Mouse (Mus musculus) liver, embryonic 11.5 days (tissue): ENCODE results near the gene Zfp148. TPM values are rescaled to one million over a fixed set of nuclear protein-coding genes. Genes with fewer than 3 reads are reported as not detected.

Experiments
- ATAC-seq: fragments of 200-750 bp; cut with Nextera tagmentation; replicated peaks from 2 replicates; pipeline ENCODE4 v1.8.0; 2017; ENCODE audit warnings: moderate number of reproducible peaks, mild to moderate bottlenecking, moderate TSS enrichment, moderate library complexity; ENCODE audit not compliant: low FRiP score
- DNase-seq: peaks from one replicate; pipeline ENCODE4 v3.0.0-alpha.2; 2017; ENCODE audit warnings: low spot score
- H3K27ac ChIP-seq: fragments of 300-500 bp; sonication (generic); 2 replicates; pipeline ENCODE4 v1.5.1; 2014; ENCODE audit warnings: mild to moderate bottlenecking, low read depth, low read length, control low read depth
- H3K27me3 ChIP-seq: fragments of 300-500 bp; sonication (generic); replicated peaks from 2 replicates; pipeline ENCODE4 v1.6.1; 2014; ENCODE audit warnings: low read length, mixed read lengths; ENCODE audit not compliant: control insufficient read depth, insufficient read depth
- H3K36me3 ChIP-seq: fragments of 300-500 bp; sonication (generic); 2 replicates; pipeline ENCODE4 v1.6.1; 2014; ENCODE audit warnings: mild to moderate bottlenecking, low read length, moderate library complexity, mixed read lengths; ENCODE audit not compliant: control insufficient read depth, insufficient read depth
- H3K4me1 ChIP-seq: fragments of 300-500 bp; sonication (generic); replicated peaks from 2 replicates; pipeline ENCODE4 v1.6.1; 2014; ENCODE audit warnings: low read length, mixed read lengths; ENCODE audit not compliant: control insufficient read depth, insufficient read depth
- H3K4me2 ChIP-seq: fragments of 300-500 bp; sonication (generic); 2 replicates; pipeline ENCODE4 v1.6.1; 2014; ENCODE audit warnings: mild to moderate bottlenecking, control low read depth, moderate library complexity
- H3K4me3 ChIP-seq: fragments of 300-500 bp; sonication (generic); 2 replicates; pipeline ENCODE4 v1.5.1; 2014; ENCODE audit warnings: low read depth, low read length, control low read depth
- H3K9ac ChIP-seq: fragments of 300-500 bp; sonication (generic); 2 replicates; pipeline ENCODE4 v1.6.1; 2014; ENCODE audit warnings: low read depth, low read length, control low read depth
- H3K9me3 ChIP-seq: fragments of 300-500 bp; sonication (generic); 2 replicates; pipeline ENCODE4 v1.6.1; 2016; ENCODE audit warnings: low read length, inconsistent platforms, mixed read lengths; ENCODE audit not compliant: control insufficient read depth
- WGBS: fragments of 180-500 bp; shearing (Covaris S2); extraction: QIAGEN DNeasy Blood & Tissue Kit; methylation state at CpG from one replicate; pipeline ENCODE4 v1.1.7; 2014; 5-methylcytosine and 5-hydroxymethylcytosine counted together
- polyA plus RNA-seq: library from polyadenylated mRNA; unstranded; fragments of >200 nt; fragmentation: Nextera tagmentation; extraction: Ambion mirVana; gene quantifications from 2 replicates; pipeline ENCODE4 v1.2.1, GENCODE M21; 2014

The Zfp148 gene
- polyA plus RNA-seq, 1 experiment from 2014 or later: 27.5 TPM

DNA sequence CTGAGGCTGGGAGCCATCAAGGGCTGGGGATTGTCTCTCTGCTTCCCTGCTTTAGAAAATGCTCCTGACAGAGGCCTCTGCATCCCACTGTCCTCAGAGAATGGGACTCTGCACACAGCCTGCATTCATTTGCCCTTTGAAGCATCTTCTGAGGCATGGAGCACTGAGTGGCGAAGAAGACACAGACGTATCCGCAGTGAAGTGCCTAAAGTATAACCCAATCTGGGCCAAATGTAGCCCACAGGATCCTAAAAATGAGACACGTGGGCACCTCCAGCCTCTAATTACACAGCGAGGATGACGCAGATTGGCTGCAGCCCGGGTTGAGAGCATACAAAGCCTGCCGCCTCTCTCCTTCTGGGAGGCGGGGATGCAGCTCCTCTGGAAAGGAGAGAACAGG, 36.3 kb upstream of the Zfp148 start:
- WGBS: 72% methylated on average over 9 of the region's 9 CpGs
- H3K27me3 ChIP-seq: no peaks in the 10 kb centered on the region

DNA sequence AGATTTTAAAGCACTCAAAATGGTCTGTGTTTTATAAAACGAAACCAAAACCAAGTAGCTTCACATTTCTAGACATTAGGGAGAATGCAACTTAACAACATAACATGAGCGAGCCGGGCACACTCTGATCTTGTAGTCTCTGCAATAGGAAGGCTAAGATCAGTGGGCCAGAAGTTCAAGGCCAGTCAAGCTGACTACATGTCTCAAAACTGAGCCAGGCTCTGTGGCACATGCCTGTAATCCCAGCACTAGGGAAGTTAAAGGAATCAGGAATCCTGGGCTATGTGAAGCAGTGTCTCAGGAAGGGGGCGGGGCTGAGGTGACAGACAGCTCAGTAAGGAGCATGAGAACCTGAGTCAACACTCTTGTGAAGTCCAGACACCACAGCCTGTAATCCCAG, 35.8 kb upstream of the Zfp148 start:
- DNase-seq: no peak
- no peak overlapping the region for H3K9ac ChIP-seq
- H3K27me3 ChIP-seq: no peaks in the 10 kb centered on the region
- no peak for ATAC-seq
- WGBS: 73% methylated on average over 4 of the region's 4 CpGs
- no peak overlapping the region for H3K4me3 ChIP-seq
- no peaks in the 10 kb centered on the region for H3K36me3 ChIP-seq
- no peak overlapping the region for H3K4me2 ChIP-seq
- no peak overlapping the region for H3K27ac ChIP-seq
- H3K9me3 ChIP-seq: no peaks in the 10 kb centered on the region
- no peaks in the 10 kb centered on the region for H3K4me1 ChIP-seq

More for the DNA sequence above, 36.3 kb upstream of the Zfp148 start:
- Histone ChIP-seq H3K4me3 (no peak overlapping the region), H3K27ac (no peak overlapping the region), H3K4me2 (no peak overlapping the region), H3K4me1 (no peaks in the 10 kb centered on the region; the same call in 1 of the 2 replicates), H3K9ac (no peak overlapping the region), H3K9me3 (no peaks in the 10 kb centered on the region), H3K36me3 (no peaks in the 10 kb centered on the region)
- no peak for ATAC-seq
- DNase-seq: no peak

DNA sequence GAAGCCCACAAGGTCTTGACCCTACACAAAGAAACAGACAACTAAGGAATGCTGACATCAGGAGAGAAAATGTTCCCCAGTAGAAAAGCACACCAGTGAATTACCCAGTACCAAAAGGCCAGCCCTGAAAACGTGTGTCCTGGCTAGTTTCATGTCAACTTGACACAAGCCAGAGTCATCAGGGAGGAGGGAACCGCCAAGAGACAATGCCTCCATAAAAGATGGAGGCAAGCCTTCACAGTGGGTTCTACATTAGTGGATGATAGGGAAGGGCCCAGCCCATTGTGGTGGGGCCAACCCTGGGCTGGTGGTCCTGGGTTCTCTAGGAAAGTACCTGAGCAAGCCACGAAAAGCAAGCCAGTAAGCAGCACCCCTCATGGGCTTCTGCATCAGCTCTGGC, 34.3 kb upstream of the Zfp148 start:
- no peak overlapping the region for H3K4me2 ChIP-seq
- no peaks in the 10 kb centered on the region for H3K9me3 ChIP-seq
- DNase-seq (no peak), ATAC-seq (no peak)
- H3K4me3 ChIP-seq: no peak overlapping the region
- no peaks in the 10 kb centered on the region for H3K27me3 ChIP-seq
- no peaks in the 10 kb centered on the region for H3K36me3 ChIP-seq
- 34% methylated on average over 3 of the region's 3 CpGs for WGBS
- no peak overlapping the region for H3K9ac ChIP-seq
- H3K27ac ChIP-seq: no peak overlapping the region
- H3K4me1 ChIP-seq: no peaks in the 10 kb centered on the region

DNA sequence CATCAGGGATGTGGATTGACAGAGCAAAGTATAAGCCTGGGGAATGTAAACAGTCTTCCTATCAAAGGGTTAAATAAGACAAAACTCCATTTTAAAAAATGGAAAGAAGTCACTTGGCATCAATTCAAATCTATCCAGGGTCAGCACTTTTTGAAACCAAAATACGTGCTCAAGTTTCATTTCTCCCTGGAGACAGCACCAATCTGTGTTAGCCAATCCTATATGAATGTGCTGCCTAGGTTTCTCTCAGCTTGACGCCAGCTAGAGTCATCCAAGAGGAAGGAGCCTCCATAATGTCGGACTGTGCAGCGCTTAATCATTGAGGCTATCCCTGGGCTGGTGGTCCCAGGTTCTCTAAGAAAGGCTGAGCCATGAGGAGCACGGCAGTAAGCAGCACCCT, 33.5 kb upstream of the Zfp148 start:
- Histone ChIP-seq H3K27ac (no peak overlapping the region), H3K4me1 (no peaks in the 10 kb centered on the region), H3K9ac (no peak overlapping the region), H3K9me3 (no peaks in the 10 kb centered on the region), H3K36me3 (no peaks in the 10 kb centered on the region), H3K4me2 (no peak overlapping the region), H3K4me3 (no peak overlapping the region), H3K27me3 (no peaks in the 10 kb centered on the region)
- WGBS: 71% methylated on average over 5 of the region's 5 CpGs
- DNase-seq (no peak), ATAC-seq (no peak)

DNA sequence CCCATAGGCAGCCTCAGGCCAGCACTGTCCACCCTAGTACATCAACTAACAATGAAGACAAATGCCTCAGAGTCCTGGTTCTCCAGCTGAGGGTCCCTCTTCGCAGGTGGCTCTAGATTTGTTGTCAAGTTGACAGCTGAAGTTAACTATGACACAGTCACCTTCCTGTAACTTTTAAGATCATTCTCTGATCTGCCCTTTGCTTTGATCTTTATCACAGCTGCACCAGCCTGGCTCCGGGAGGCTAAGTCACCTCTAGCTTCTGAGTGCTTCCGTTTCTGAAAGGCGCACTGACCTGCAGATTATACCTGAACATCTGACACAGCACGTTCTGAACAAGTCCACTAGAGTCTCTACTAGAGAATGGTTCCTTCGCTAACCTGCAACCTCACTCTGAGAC, 22.8 kb upstream of the Zfp148 start:
- Histone ChIP-seq H3K27ac (no peak overlapping the region), H3K4me3 (no peak overlapping the region), H3K36me3 (no peaks in the 10 kb centered on the region), H3K27me3 (no peaks in the 10 kb centered on the region), H3K4me2 (no peak overlapping the region), H3K4me1 (no peaks in the 10 kb centered on the region), H3K9me3 (no peaks in the 10 kb centered on the region), H3K9ac (no peak overlapping the region)
- DNase-seq: no peak
- ATAC-seq: no peak
- WGBS: 66% methylated on average over 6 of the region's 6 CpGs

DNA sequence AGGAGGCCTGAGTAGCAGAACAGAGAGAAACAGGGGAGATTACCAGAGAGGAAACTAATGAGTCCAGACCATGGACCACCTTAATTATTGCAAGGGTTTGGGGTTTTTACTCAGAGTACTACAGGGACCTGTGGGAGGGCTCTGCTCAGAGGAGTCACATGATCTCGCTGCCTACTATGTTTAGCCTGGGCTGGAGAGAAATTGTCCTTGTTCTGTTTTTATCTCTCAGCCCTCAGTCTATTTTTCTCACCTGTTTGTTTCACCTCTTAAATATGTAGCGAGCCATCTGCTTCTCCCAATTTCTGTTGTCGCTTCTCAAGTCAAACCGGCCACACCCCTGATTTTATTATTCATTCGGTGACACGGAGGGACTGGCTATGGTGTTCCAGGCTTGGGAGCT, 14.9 kb upstream of the Zfp148 start:
- Histone ChIP-seq H3K9ac (no peak overlapping the region), H3K4me2 (no peak overlapping the region), H3K27ac (no peak overlapping the region), H3K9me3 (no peaks in the 10 kb centered on the region), H3K27me3 (no peaks in the 10 kb centered on the region), H3K4me1 (0 out of 2 replicates have a peak, but pooled peaks cover under 1% of the 10 kb centered on the region), H3K4me3 (no peak overlapping the region), H3K36me3 (no peaks in the 10 kb centered on the region)
- no peak for ATAC-seq
- no peak for DNase-seq
- 82% methylated on average over 6 of the region's 6 CpGs for WGBS

DNA sequence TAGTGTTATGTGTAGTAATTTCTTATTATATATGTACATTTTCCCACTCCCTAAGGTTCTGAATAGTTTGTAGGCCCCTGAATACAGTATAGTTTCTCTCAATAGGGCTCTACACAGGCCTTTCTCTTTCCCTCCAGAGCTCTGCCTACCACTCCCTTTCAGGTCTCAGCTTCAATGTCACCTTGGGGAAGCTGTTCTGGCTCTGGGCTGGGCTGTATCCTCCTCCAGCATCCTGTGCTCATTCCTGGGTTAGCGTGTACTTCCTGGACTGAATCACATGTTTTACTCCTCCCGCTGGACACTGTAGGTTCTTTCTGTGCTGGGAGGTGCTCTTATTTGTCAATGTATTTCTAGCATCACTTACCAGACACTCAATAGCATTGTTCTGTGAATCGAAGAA, 12.0 kb upstream of the Zfp148 start:
- Histone ChIP-seq H3K9ac (no peak overlapping the region), H3K27me3 (no peaks in the 10 kb centered on the region), H3K4me2 (no peak overlapping the region), H3K27ac (no peak overlapping the region), H3K4me3 (no peak overlapping the region), H3K36me3 (no peaks in the 10 kb centered on the region), H3K9me3 (no peaks in the 10 kb centered on the region), H3K4me1 (0 out of 2 replicates have a peak, but pooled peaks cover 2% of the 10 kb centered on the region)
- ATAC-seq: no peak
- WGBS: 74% methylated on average over 3 of the region's 3 CpGs
- no peak for DNase-seq

DNA sequence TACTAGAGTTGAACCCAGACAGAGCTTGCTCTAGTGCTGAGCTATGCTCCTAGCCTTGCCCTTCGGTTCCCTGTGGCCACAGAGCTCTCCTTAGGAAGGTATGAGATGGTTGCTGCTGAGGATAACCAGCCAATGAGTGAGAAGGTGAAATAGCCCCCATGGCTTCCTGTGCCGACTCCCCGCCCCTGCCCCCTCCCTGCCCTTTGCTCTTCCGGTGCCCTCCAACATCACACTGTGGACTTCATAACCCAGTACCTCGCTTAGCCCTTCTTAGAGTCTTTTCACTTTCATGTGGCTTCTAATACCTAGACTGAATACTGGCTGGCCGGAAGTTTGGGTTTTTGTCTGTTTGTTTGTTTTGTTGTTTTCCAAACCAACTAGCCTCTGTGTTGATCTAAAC, 9.8 kb upstream of the Zfp148 start:
- Histone ChIP-seq H3K4me1 (0 out of 2 replicates have a peak, but pooled peaks cover 2% of the 10 kb centered on the region), H3K9me3 (no peaks in the 10 kb centered on the region), H3K36me3 (no peaks in the 10 kb centered on the region), H3K4me2 (no peak overlapping the region), H3K27ac (no peak overlapping the region), H3K9ac (no peak overlapping the region), H3K27me3 (no peaks in the 10 kb centered on the region), H3K4me3 (no peak overlapping the region)
- DNase-seq (no peak), ATAC-seq (no peak)
- 43% methylated on average over 6 of the region's 6 CpGs for WGBS

DNA sequence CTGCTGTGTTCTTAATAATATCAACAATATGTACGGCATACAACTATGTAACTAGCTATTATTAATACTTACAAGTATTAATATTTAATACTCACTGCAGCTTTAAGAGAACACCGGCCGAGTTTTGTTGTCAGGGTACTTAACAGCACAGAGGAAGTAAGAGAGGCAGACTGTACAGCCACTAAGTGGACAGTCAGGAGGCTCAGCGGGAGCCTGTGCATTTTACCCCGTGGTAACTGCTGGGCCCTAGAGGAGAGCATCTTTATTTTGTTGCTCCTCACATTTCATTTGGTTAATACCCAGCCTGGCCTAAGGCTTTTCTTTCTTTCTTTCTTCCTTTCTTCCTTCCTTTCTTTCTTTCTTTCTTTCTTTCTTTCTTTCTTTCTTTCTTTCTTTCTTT, 8.0 kb upstream of the Zfp148 start:
- WGBS: 60% methylated on average over 5 of the region's 5 CpGs
- no peaks in the 10 kb centered on the region for H3K9me3 ChIP-seq

More for the DNA sequence above, 8.0 kb upstream of the Zfp148 start:
- no peak for DNase-seq
- Histone ChIP-seq H3K4me3 (no peak overlapping the region), H3K27ac (no peak overlapping the region), H3K4me1 (0 out of 2 replicates have a peak, but pooled peaks cover 2% of the 10 kb centered on the region), H3K9ac (no peak overlapping the region), H3K4me2 (no peak overlapping the region), H3K36me3 (no peaks in the 10 kb centered on the region), H3K27me3 (no peaks in the 10 kb centered on the region)
- no peak for ATAC-seq
